Mouse (Mus musculus) G1E-ER4 (cell line): ENCODE results near the gene Mst1. TPM values are rescaled to one million over a fixed set of nuclear protein-coding genes. Genes with fewer than 3 reads are reported as not detected.

ENCODE experiments used
- GATA1 ChIP-seq: IDR thresholded peaks from one replicate; pipeline ENCODE4 v1.8.0; 2012; ENCODE audit warnings: low read length, inconsistent platforms
- polyA plus RNA-seq: library from polyadenylated mRNA; stranded (reverse); fragments of >175 nt; gene quantifications from 2 replicates; pipeline ENCODE4 v1.2.3, GENCODE M21; 2012

Gene Mst1
- polyA plus RNA-seq, 1 experiment = 9.2 TPM

DNA sequence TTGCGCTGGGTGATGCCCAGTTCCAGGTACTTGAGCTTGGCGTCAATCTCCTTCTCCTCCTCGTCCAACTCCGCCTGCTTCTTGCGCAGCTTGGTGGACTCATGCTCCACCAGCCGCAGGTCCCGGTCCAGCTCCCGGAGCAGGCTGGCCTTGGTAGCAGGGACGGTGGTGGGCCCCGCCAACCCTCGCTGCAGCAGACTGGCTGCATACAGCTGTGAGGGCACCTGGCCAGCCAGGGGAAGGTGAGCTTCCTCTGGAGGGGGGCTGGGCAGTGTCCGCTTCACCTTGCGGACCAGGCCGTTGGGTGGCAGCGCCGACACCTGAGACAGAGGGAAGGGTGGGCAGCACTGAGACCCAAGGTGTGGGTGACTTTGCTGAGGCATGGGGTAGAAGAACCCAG is 27.6 kb downstream of the Mst1 start:
- no peak for TF ChIP-seq GATA1

- no peak for TF ChIP-seq GATA1
Measured at GRCm38 (mm10) chr9:108110160-108110559, 29.9 kb downstream of the Mst1 start.

DNA sequence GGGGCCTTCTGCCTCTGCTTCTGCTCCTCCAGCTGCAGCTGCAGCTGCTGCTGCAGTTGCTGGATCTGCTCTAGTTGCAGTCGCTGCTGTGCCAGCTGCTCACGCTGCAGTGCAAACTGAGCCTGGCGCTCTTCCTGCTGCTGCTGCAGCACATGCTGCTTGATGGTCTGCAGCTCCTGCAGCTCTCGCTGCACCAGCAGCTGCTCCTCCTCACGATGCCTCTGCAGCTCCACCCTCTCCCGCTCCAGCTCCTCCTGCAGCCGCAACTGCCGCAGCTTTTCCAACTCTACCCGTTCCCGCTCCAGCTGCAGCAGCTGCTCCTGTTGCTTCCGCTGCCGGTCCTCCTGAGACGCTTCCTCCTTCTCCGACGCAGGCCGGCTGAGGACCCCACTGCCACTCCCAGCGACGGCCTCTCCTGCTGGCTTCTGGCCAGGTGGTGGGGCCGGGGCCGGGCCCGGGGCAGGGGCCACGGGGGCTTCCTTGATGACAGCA is 30.9 kb downstream of the Mst1 start:
- no peak for TF ChIP-seq GATA1

DNA sequence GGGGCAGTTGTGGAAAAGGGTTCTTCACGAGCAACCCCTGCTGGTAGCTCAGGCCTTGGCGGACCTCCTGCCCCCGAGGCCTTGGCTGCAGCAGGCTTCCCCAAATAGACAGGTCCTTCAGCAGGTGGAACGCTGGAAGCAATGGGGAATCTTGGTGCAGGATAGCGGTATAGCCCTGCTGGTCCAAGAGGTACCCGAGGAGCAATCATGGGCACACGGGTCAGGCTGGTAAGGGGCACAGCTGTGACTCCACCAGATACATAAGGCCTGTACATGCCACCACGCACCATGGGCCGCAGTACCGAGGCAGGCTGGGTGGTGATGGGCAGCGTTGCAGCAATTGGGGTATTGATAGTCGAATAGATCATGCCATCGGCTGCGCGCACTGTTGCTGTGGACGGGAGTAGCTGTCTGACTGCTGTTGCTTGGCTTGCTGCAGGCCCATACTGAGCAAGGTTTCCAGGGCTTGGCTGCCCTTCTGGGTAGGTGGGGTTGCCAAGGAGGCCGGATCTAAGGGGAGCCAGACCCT is 31.4 kb downstream of the Mst1 start:
- no peak for TF ChIP-seq GATA1

- TF ChIP-seq GATA1 = no peak
Measured at GRCm38 (mm10) chr9:108112719-108113340, 32.6 kb downstream of the Mst1 start.

DNA sequence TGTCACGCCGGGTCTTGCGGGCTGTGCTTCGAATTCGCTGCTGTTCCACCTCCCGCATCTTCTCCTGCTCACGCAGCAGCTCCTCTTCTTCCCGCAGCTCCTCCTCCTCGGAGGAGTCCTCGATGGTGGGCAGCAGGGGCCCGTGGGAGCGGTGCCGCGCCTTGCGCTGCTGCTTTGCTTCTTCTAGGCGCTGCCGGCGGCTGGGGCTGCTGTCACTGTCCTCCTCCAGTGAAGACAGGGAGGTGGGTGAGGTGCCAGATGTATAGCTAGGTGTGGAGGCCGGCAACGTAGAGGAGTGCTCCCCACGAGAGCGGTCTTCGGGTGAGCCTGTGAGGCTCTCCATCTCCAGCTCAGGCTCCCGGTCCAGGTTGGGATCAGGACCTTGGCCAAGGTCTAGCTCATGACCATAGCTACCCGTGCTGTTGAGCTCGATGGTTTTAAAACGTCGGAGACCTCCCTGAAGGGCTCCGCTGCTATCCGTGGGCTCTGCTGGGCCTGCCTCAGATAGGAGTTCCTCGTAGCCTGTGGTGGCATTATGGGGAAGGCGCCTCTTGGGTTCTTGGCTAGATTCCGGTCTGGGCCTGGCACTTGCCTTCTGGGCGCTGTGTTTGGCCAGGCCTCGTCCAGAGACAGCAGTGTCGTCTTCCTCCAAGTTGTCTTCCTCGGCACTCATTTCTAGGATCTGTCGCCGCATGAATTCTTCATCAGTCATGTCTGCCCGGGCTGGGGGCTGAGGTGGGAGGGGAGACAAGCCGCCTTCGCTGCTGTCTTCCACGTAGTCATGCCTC is 35.2 kb downstream of the Mst1 start:
- TF ChIP-seq GATA1 = no peak

DNA sequence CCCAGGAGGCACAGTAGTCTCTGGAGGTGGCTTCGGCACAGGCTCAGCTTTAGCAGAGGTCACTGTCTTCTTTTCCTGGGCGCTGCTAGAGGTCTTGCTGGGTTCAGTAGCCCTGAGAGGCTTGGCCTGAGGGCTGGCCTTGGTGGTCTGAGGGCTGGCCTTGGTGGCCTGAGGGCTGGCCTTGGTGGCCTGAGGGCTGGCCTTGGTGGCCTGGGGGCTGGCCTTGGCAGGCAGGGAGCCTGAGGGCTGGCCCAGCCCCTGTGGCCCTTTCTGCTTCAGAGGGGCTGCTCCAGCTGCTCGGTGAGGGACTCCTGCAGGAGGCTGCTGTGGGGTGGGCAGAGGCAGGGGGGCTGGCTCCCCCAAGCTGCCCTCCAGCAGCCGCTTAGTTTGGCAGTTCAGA is 36.9 kb downstream of the Mst1 start:
- TF ChIP-seq GATA1 = no peak

GRCm38 (mm10) chr9:108119891-108120411 is 39.7 kb downstream of the Mst1 start:
- no peak for TF ChIP-seq GATA1

DNA sequence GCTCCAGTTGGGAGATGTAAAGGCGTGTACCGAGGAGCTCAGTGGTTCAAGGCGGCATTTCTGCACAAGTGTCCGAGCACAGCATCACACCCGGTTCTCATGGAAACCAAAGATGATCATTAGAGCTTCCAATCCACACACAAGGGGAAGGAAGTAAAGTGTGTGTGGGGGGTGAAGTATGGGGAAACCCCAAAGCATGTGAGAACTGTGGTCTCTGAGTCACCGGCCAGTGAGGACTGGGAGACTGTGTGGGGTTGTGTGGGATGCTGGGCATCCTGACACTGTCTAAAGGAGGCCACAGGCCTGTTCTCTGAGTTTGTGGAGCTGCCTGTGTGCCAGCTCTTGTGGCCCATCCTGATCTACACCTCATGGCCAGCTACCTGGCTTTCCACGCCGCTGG is 40.4 kb downstream of the Mst1 start:
- TF ChIP-seq GATA1 = no peak

GRCm38 (mm10) chr9:108121170-108121969 is 41.1 kb downstream of the Mst1 start:
- TF ChIP-seq GATA1 = no peak

DNA sequence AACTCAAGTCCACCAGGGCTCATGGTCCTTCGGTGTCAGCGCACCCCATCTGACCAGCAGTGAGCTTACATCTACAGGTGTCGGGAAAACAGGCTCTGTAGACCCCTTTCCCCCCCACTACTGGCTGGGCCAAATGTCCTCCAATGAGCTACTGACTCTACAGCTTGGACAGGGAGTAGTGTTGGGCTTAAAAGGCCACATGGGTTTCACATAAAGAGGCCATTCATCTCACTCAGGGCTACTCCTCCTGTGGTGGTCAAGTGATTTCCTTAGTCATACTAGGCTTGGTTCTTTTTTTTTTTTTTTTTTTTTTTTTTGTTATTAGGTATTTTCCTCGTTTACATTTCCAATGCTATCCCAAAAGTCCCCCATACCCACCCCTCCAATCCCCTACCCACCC is 43.7 kb downstream of the Mst1 start:
- TF ChIP-seq GATA1 = no peak

GRCm38 (mm10) chr9:108125731-108126130 is 45.5 kb downstream of the Mst1 start:
- no peak for TF ChIP-seq GATA1

- no peak for TF ChIP-seq GATA1
Measured at GRCm38 (mm10) chr9:108126436-108127180, 46.4 kb downstream of the Mst1 start.

GRCm38 (mm10) chr9:108128248-108128647 is 48.0 kb downstream of the Mst1 start:
- TF ChIP-seq GATA1 = no peak
